Mouse (Mus musculus): ENCODE results near the gene Slc22a27.
"Not testable (repeated sequence)": the region's sequence is repeated elsewhere in the genome, so short reads cannot be mapped to it uniquely, and the experiment has no call there.

Slc22a27 gene

DNA sequence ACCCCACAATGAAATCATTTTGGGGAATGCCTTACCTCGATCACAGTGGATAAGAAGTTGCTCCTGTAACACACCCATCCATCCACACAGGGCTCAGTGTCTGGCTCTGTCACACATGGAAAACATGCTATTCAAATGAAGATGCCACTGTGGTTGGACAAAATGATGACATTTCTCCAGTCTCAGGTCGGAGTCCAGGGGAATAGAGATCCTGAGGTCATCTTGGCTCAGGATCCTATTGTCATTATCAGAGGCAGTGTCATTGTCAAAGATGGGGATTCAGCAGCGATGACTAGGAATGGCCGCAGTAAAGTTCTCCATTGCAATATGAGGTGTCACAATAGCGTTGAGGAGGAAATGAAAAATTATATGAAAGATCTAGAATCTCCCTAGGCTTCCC is at the start of gene Slc22a27:
Slc22a27 (minus strand) TSS at position 101 of the 400 bp plus-strand sequence.
- not testable (repeated sequence) for DNase-seq (ENCODE audit: low spot score in 2 of 2)

- DNase-seq (ENCODE audit: low spot score in 2 of 2): not testable (repeated sequence)
These were observed 45.8 kb upstream of the Slc22a27 start for GRCm38 (mm10) chr19:8011596-8011995.

DNA sequence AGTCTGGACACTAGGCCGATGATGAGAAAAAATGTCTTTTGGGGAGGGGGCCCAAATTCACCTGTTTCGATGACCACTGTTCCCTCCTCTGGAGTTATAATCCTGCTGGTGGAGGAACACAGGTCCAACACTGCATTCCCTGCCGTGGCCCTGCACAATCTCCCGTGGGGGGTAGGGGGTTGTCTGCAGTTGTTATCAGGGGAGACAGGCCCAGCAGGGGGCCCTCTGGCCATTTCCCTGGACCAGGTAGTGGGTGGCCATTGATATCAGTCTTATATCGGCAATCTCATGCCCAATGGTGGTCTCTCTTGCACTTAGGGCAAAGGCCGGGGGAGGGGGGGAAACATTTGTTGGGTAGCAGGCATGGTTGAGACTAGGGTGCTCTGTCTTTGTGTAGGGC is 43.3 kb upstream of the Slc22a27 start:
- not testable (repeated sequence) for DNase-seq (ENCODE audit: low spot score in 2 of 2)

GRCm38 (mm10) chr19:7968703-7969102 is 2.9 kb upstream of the Slc22a27 start:
- no peak for DNase-seq (ENCODE audit: low spot score in 2 of 2)

GRCm38 (mm10) chr19:7966550-7966949 is 723 bp upstream of the Slc22a27 start:
- DNase-seq (ENCODE audit: low spot score in 2 of 2): not testable (repeated sequence)

DNA sequence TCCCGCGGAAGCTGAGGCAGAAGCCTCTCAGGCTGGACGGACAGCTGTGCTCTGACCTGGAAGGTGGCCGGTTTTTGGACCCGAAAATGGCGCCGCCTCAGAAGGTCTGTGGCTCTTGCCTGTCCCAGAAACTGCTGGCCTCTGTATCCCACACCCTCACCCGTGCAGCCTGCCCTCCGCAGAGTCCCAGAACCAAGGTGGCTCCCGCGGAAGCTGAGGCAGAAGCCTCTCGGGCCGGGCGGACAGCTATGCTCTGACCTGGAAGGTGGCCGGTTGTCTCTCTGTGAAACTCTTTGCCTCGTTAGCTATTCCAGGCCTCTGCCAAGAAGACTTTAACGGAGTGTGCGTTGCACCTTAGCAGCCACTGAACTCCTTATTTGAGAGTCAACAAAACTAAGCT is 26.4 kb downstream of the Slc22a27 start:
- not testable (repeated sequence) for DNase-seq (ENCODE audit: low spot score in 2 of 2)

GRCm38 (mm10) chr19:7876626-7877025 is 89.2 kb downstream of the Slc22a27 start:
- no peak for DNase-seq (ENCODE audit: low spot score in 2 of 2)

- no peak for DNase-seq (ENCODE audit: low spot score in 2 of 2)
These were observed 136.0 kb downstream of the Slc22a27 start for GRCm38 (mm10) chr19:7829851-7830250.
